Mouse (Mus musculus) liver, adult 2 months (tissue): Measurements from ENCODE around the gene Keap1. TPM values are rescaled to one million over a fixed set of nuclear protein-coding genes. Genes with fewer than 3 reads are reported as not detected.
A peak's percentile ranks its signal among the peaks of the same experiment; 100 is the strongest.

ENCODE experiments used
- DNase-seq: peaks from one replicate; pipeline ENCODE4 v3.0.0-alpha.2; 2011; ENCODE audit warnings: low read depth, low spot score; ENCODE audit errors: extremely low read depth
- H3K27ac ChIP-seq: fragments of 200-500 bp; replicated peaks from 2 replicates; pipeline ENCODE4 v1.5.1; 2012; ENCODE audit warnings: low read depth, mild to moderate bottlenecking, control low read depth, inconsistent platforms, low read length; ENCODE audit not compliant: insufficient read depth
- H3K27me3 ChIP-seq: fragments of 200-500 bp; 2 replicates; pipeline ENCODE4 v1.6.1; 2012; ENCODE audit warnings: mild to moderate bottlenecking, moderate library complexity, low read length, inconsistent platforms; ENCODE audit not compliant: control insufficient read depth, insufficient read depth
- H3K36me3 ChIP-seq: fragments of 200-500 bp; 2 replicates; pipeline ENCODE4 v1.6.1; 2012; ENCODE audit warnings: low read length, inconsistent platforms; ENCODE audit not compliant: control insufficient read depth, insufficient read depth
- H3K4me1 ChIP-seq: fragments of 200-500 bp; 2 replicates; pipeline ENCODE4 v1.6.1; 2011; ENCODE audit warnings: low read length; ENCODE audit not compliant: control insufficient read depth, insufficient read depth
- H3K4me3 ChIP-seq: fragments of 200-500 bp; 2 replicates; pipeline ENCODE4 v1.5.1; 2011; ENCODE audit warnings: low read depth, mild to moderate bottlenecking, control low read depth, low read length, moderate library complexity; ENCODE audit not compliant: insufficient read depth
- H3K79me2 ChIP-seq: fragments of 200-500 bp; 2 replicates; pipeline ENCODE4 v1.6.1; 2012; ENCODE audit warnings: inconsistent platforms, mild to moderate bottlenecking, low read length, moderate library complexity; ENCODE audit not compliant: control insufficient read depth, insufficient read depth
- H3K9ac ChIP-seq: fragments of 200-500 bp; 2 replicates; pipeline ENCODE4 v1.6.1; 2012; ENCODE audit warnings: low read depth, mild to moderate bottlenecking, control low read depth, inconsistent platforms, low read length
- CTCF ChIP-seq: fragments of 200-500 bp; IDR thresholded peaks from 2 replicates; pipeline ENCODE4 v1.5.1; 2011; ENCODE audit warnings: low read depth, low read length, control low read depth
- POLR2A ChIP-seq: fragments of 200-500 bp; IDR thresholded peaks from 2 replicates; pipeline ENCODE4 v1.6.1; 2011; ENCODE audit warnings: low read length, control low read depth; ENCODE audit not compliant: insufficient read depth; ENCODE audit errors: extremely low read depth
- WGBS: fragments of 180-500 bp; shearing (Covaris S2); methylation state at CpG from one replicate; pipeline ENCODE4 v1.1.7; 2018; 5-methylcytosine and 5-hydroxymethylcytosine counted together
- polyA plus RNA-seq: library from polyadenylated mRNA; depleted of rRNA; stranded (reverse); fragments of >200 nt; gene quantifications from 2 replicates; pipeline ENCODE4 v1.2.3, GENCODE M21; 2012; rRNA removed
- total RNA-seq: library from RNA; depleted of rRNA; stranded (reverse); fragments of >200 nt; gene quantifications from 2 replicates; pipeline ENCODE4 v1.2.3, GENCODE M21; 2014; rRNA removed

Gene Keap1
- total and polyA plus RNA-seq, 2 experiments = 29.5 to 76.4 TPM

GRCm38 (mm10) chr9:21183905-21184413, 55.2 kb downstream of the Keap1 start:
- Histone ChIP-seq H3K4me1 (peaks cover 9% of the 10 kb centered on the region), H3K27me3 (no peaks in the 10 kb centered on the region), H3K79me2 (no peaks in the 10 kb centered on the region), H3K9ac (peak overlapping the region; percentile 69), H3K4me3 (peak overlapping the region; percentile 76), H3K36me3 (no peaks in the 10 kb centered on the region), H3K27ac (peak overlapping the region; percentile 33; the same call in 1 of the 2 replicates)
- WGBS = 9% methylated on average over 34 of the region's 34 CpGs
- TF ChIP-seq POLR2A (no peak), CTCF (peak; percentile 50)
- DNase-seq = peak; percentile 44

- no peak overlapping the region for H3K9ac ChIP-seq
- H3K4me3 ChIP-seq = no peak overlapping the region
These were observed 55.7 kb downstream of the Keap1 start for GRCm38 (mm10) chr9:21183421-21183820.

GRCm38 (mm10) chr9:21181421-21182220, 57.5 kb downstream of the Keap1 start:
- no peaks in the 10 kb centered on the region for H3K27me3 ChIP-seq
- H3K9ac ChIP-seq = peak overlapping the region; percentile 67
- H3K4me3 ChIP-seq = peak overlapping the region; percentile 62
- no peaks in the 10 kb centered on the region for H3K36me3 ChIP-seq
- no peak overlapping the region for H3K27ac ChIP-seq
- no peak for TF ChIP-seq POLR2A
- no peak for TF ChIP-seq CTCF
- DNase-seq = no peak
- H3K79me2 ChIP-seq = no peaks in the 10 kb centered on the region
- peaks cover 9% of the 10 kb centered on the region for H3K4me1 ChIP-seq
- WGBS = 25% methylated on average over 48 of the region's 48 CpGs

More at GRCm38 (mm10) chr9:21183421-21183820, 55.7 kb downstream of the Keap1 start:
- WGBS = 74% methylated on average over 6 of the region's 6 CpGs
- H3K4me1 ChIP-seq = peaks cover 9% of the 10 kb centered on the region
- H3K79me2 ChIP-seq = no peaks in the 10 kb centered on the region
- no peaks in the 10 kb centered on the region for H3K36me3 ChIP-seq
- H3K27me3 ChIP-seq = no peaks in the 10 kb centered on the region
- TF ChIP-seq CTCF (no peak), POLR2A (no peak)
- H3K27ac ChIP-seq = no peak overlapping the region
- no peak for DNase-seq

GRCm38 (mm10) chr9:21180841-21181240, 58.3 kb downstream of the Keap1 start:
- TF ChIP-seq POLR2A (no peak), CTCF (no peak)
- DNase-seq = no peak
- H3K9ac ChIP-seq = no peak overlapping the region
- no peaks in the 10 kb centered on the region for H3K27me3 ChIP-seq
- no peaks in the 10 kb centered on the region for H3K36me3 ChIP-seq
- no peak overlapping the region for H3K27ac ChIP-seq
- 82% methylated on average over 1 of the region's 1 CpGs for WGBS
- H3K79me2 ChIP-seq = no peaks in the 10 kb centered on the region
- no peak overlapping the region for H3K4me3 ChIP-seq
- H3K4me1 ChIP-seq = peaks cover 9% of the 10 kb centered on the region

GRCm38 (mm10) chr9:21180402-21180801, 58.8 kb downstream of the Keap1 start:
- TF ChIP-seq POLR2A (no peak), CTCF (no peak)
- no peak overlapping the region for H3K27ac ChIP-seq
- H3K9ac ChIP-seq = no peak overlapping the region
- 67% methylated on average over 4 of the region's 4 CpGs for WGBS
- H3K79me2 ChIP-seq = no peaks in the 10 kb centered on the region
- no peaks in the 10 kb centered on the region for H3K36me3 ChIP-seq
- no peaks in the 10 kb centered on the region for H3K27me3 ChIP-seq
- H3K4me3 ChIP-seq = no peak overlapping the region
- no peak for DNase-seq
- H3K4me1 ChIP-seq = peaks cover 7% of the 10 kb centered on the region; the same call in 1 of the 2 replicates

Other genes starting within 250 kb of the Keap1 start
- gene Mrpl4, start 236.6 kb downstream of the Keap1 start, total RNA-seq = 16.0 and 21.9 TPM in 2 replicates
- 72.4 and 79.8 TPM in 2 replicates for gene Mrpl4, start 236.6 kb downstream of the Keap1 start, polyA plus RNA-seq
- gene Icam1, start 223.4 kb downstream of the Keap1 start, total RNA-seq = 8.6 and 9.6 TPM in 2 replicates
- 5.8 and 11.6 TPM in 2 replicates for gene Icam1, start 223.4 kb downstream of the Keap1 start, polyA plus RNA-seq
- 0.28 TPM in 1 of 2 replicates, not detected in the other for gene Icam4, start 210.0 kb downstream of the Keap1 start, total RNA-seq
- gene Icam4, start 210.0 kb downstream of the Keap1 start, polyA plus RNA-seq = 0.62 and 0.81 TPM in 2 replicates
- gene Icam5, start 207.3 kb downstream of the Keap1 start, total RNA-seq = 0.07 TPM in 1 of 2 replicates, not detected in the other
- gene Icam5, start 207.3 kb downstream of the Keap1 start, polyA plus RNA-seq = 0.02 and 0.09 TPM in 2 replicates
- not detected in 2 replicates for gene Zglp1, start 172.3 kb downstream of the Keap1 start, total RNA-seq
- gene Zglp1, start 172.3 kb downstream of the Keap1 start, polyA plus RNA-seq = 0.39 TPM in 1 of 2 replicates, not detected in the other
- gene Gm49373, start 166.3 kb downstream of the Keap1 start, total RNA-seq = 0.46 and 0.54 TPM in 2 replicates
- gene Gm49373, start 166.3 kb downstream of the Keap1 start, polyA plus RNA-seq = 0.05 and 0.10 TPM in 2 replicates
- gene Fdx1l, start 165.7 kb downstream of the Keap1 start, total RNA-seq = 30.6 and 31.1 TPM in 2 replicates
- 45.3 and 50.3 TPM in 2 replicates for gene Fdx1l, start 165.7 kb downstream of the Keap1 start, polyA plus RNA-seq
- 2.0 and 2.5 TPM in 2 replicates for gene Gm38431, start 147.4 kb downstream of the Keap1 start, total RNA-seq
- gene Gm38431, start 147.4 kb downstream of the Keap1 start, polyA plus RNA-seq = 3.4 and 5.8 TPM in 2 replicates
- 1.8 and 5.3 TPM in 2 replicates for gene Raver1, start 147.4 kb downstream of the Keap1 start, total RNA-seq
- 19.6 and 22.1 TPM in 2 replicates for gene Raver1, start 147.4 kb downstream of the Keap1 start, polyA plus RNA-seq
- 9.3 and 16.4 TPM in 2 replicates for gene Tyk2, start 108.1 kb downstream of the Keap1 start, total RNA-seq
- gene Tyk2, start 108.1 kb downstream of the Keap1 start, polyA plus RNA-seq = 18.2 and 21.0 TPM in 2 replicates
- gene Cdc37, start 89.4 kb downstream of the Keap1 start, total RNA-seq = 27.4 and 36.0 TPM in 2 replicates
- 41.2 and 41.8 TPM in 2 replicates for gene Cdc37, start 89.4 kb downstream of the Keap1 start, polyA plus RNA-seq
- 1.0 and 1.5 TPM in 2 replicates for gene Pde4a, start 73.6 kb downstream of the Keap1 start, total RNA-seq
- 1.9 and 3.5 TPM in 2 replicates for gene Pde4a, start 73.6 kb downstream of the Keap1 start, polyA plus RNA-seq
- 3.3 and 4.1 TPM in 2 replicates for gene S1pr5, start 9.1 kb upstream of the Keap1 start, total RNA-seq
- gene S1pr5, start 9.1 kb upstream of the Keap1 start, polyA plus RNA-seq = 5.3 and 9.9 TPM in 2 replicates
- 22.3 and 27.3 TPM in 2 replicates for gene Atg4d, start 25.9 kb upstream of the Keap1 start, total RNA-seq
- 42.2 and 45.8 TPM in 2 replicates for gene Atg4d, start 25.9 kb upstream of the Keap1 start, polyA plus RNA-seq
- 5.0 and 6.5 TPM in 2 replicates for gene Kri1, start 48.6 kb upstream of the Keap1 start, total RNA-seq
- 6.3 and 9.7 TPM in 2 replicates for gene Kri1, start 48.6 kb upstream of the Keap1 start, polyA plus RNA-seq
- gene Cdkn2d, start 52.0 kb upstream of the Keap1 start, total RNA-seq = 3.0 and 3.9 TPM in 2 replicates
- 5.1 and 5.2 TPM in 2 replicates for gene Cdkn2d, start 52.0 kb upstream of the Keap1 start, polyA plus RNA-seq
- gene Ap1m2, start 73.0 kb upstream of the Keap1 start, total RNA-seq = 0.07 and 0.55 TPM in 2 replicates
- gene Ap1m2, start 73.0 kb upstream of the Keap1 start, polyA plus RNA-seq = 0.06 and 0.28 TPM in 2 replicates
- 3.8 and 4.9 TPM in 2 replicates for gene Slc44a2, start 81.3 kb upstream of the Keap1 start, total RNA-seq
- 3.9 and 5.8 TPM in 2 replicates for gene Slc44a2, start 81.3 kb upstream of the Keap1 start, polyA plus RNA-seq
- gene Ilf3, start 128.5 kb upstream of the Keap1 start, total RNA-seq = 9.5 and 13.0 TPM in 2 replicates
- gene Ilf3, start 128.5 kb upstream of the Keap1 start, polyA plus RNA-seq = 9.1 and 13.5 TPM in 2 replicates
- gene Qtrt1, start 172.5 kb upstream of the Keap1 start, total RNA-seq = 5.6 TPM in 2 replicates
- 8.3 and 15.7 TPM in 2 replicates for gene Qtrt1, start 172.5 kb upstream of the Keap1 start, polyA plus RNA-seq
- 28.9 and 32.3 TPM in 2 replicates for gene Dnm2, start 185.5 kb upstream of the Keap1 start, total RNA-seq
- 57.3 and 74.4 TPM in 2 replicates for gene Dnm2, start 185.5 kb upstream of the Keap1 start, polyA plus RNA-seq